Mouse (Mus musculus): ENCODE measurements around the gene Gm4131.
"Not testable (repeated sequence)": the region's sequence is repeated elsewhere in the genome, so short reads cannot be mapped to it uniquely, and the experiment has no call there.

Gene Gm4131

GRCm38 (mm10) chr14:62566821-62567220 lies at the start of gene Gm4131:
Gene Gm4131, minus strand, starts transcription at chr14:62566921.
- DNase-seq (ENCODE audit: low spot score in 2 of 2): not testable (repeated sequence)

GRCm38 (mm10) chr14:62609904-62610303 lies 43.2 kb upstream of the Gm4131 start:
- DNase-seq (ENCODE audit: low spot score in 2 of 2): no peak

- no peak for DNase-seq (ENCODE audit: low spot score in 2 of 2)
Observed at GRCm38 (mm10) chr14:62607791-62608196, 41.1 kb upstream of the Gm4131 start.

GRCm38 (mm10) chr14:62602869-62603268 lies 36.1 kb upstream of the Gm4131 start:
- no peak for DNase-seq (ENCODE audit: low spot score in 2 of 2)

GRCm38 (mm10) chr14:62602271-62602670 lies 35.5 kb upstream of the Gm4131 start:
- DNase-seq (ENCODE audit: low spot score in 2 of 2): no peak

- DNase-seq (ENCODE audit: low spot score in 2 of 2): no peak
Observed at GRCm38 (mm10) chr14:62600109-62600522, 33.4 kb upstream of the Gm4131 start.

GRCm38 (mm10) chr14:62585338-62585737 lies 18.6 kb upstream of the Gm4131 start:
- no peak for DNase-seq (ENCODE audit: low spot score in 2 of 2)

GRCm38 (mm10) chr14:62584637-62585036 lies 17.9 kb upstream of the Gm4131 start:
- DNase-seq (ENCODE audit: low spot score in 2 of 2): no peak

- no peak for DNase-seq (ENCODE audit: low spot score in 2 of 2)
Observed at GRCm38 (mm10) chr14:62581768-62582167, 15.0 kb upstream of the Gm4131 start.

- DNase-seq (ENCODE audit: low spot score in 2 of 2): no peak
Observed at GRCm38 (mm10) chr14:62580945-62581344, 14.2 kb upstream of the Gm4131 start.

- DNase-seq (ENCODE audit: low spot score in 2 of 2): no peak
Observed at GRCm38 (mm10) chr14:62575862-62576261, 9.1 kb upstream of the Gm4131 start.

- DNase-seq (ENCODE audit: low spot score in 2 of 2): no peak
Observed at GRCm38 (mm10) chr14:62574906-62575305, 8.2 kb upstream of the Gm4131 start.

GRCm38 (mm10) chr14:62573454-62573853 lies 6.7 kb upstream of the Gm4131 start:
- no peak for DNase-seq (ENCODE audit: low spot score in 2 of 2)

- no peak for DNase-seq (ENCODE audit: low spot score in 2 of 2)
Observed at GRCm38 (mm10) chr14:62570299-62570698, 3.6 kb upstream of the Gm4131 start.

- DNase-seq (ENCODE audit: low spot score in 2 of 2): no peak
Observed at GRCm38 (mm10) chr14:62569463-62569862, 2.7 kb upstream of the Gm4131 start.

- DNase-seq (ENCODE audit: low spot score in 2 of 2): no peak
Observed at GRCm38 (mm10) chr14:62563679-62564078, 3.0 kb downstream of the Gm4131 start.

GRCm38 (mm10) chr14:62561875-62562748 lies 4.6 kb downstream of the Gm4131 start:
- DNase-seq (ENCODE audit: low spot score in 2 of 2): peak in 1 of 2 experiments; percentile 40

- no peak for DNase-seq (ENCODE audit: low spot score in 2 of 2)
Observed at GRCm38 (mm10) chr14:62557111-62557510, 9.6 kb downstream of the Gm4131 start.

- no peak for DNase-seq (ENCODE audit: low spot score in 2 of 2)
Observed at GRCm38 (mm10) chr14:62555840-62556810, 10.6 kb downstream of the Gm4131 start.

- DNase-seq (ENCODE audit: low spot score in 2 of 2): peak; percentile 52 to 70
Observed at GRCm38 (mm10) chr14:62555309-62555829, 11.4 kb downstream of the Gm4131 start, which contains the start of gene Fam124a. Gene Fam124a, plus strand, starts transcription at chr14:62555737.

- DNase-seq (ENCODE audit: low spot score in 2 of 2): no peak
Observed at GRCm38 (mm10) chr14:62553786-62554185, 12.9 kb downstream of the Gm4131 start.

GRCm38 (mm10) chr14:62552771-62553170 lies 13.9 kb downstream of the Gm4131 start:
- no peak for DNase-seq (ENCODE audit: low spot score in 2 of 2)
